Mouse (Mus musculus) erythroblast, embryonic 14.5 days (primary cell): Measurements from ENCODE around the gene Cdk15. TPM values are rescaled to one million over a fixed set of nuclear protein-coding genes. Genes with fewer than 3 reads are reported as not detected.

Experiments
- H3K27me3 ChIP-seq: 2 replicates; pipeline ENCODE4 v1.6.1; 2012; ENCODE audit warnings: inconsistent platforms; ENCODE audit not compliant: control insufficient read depth
- H3K36me3 ChIP-seq: 2 replicates; pipeline ENCODE4 v1.6.1; 2012; ENCODE audit warnings: mild to moderate bottlenecking, inconsistent platforms; ENCODE audit not compliant: control insufficient read depth
- H3K4me1 ChIP-seq: 2 replicates; pipeline ENCODE4 v1.6.1; 2012; ENCODE audit warnings: inconsistent platforms; ENCODE audit not compliant: control insufficient read depth
- H3K4me3 ChIP-seq: replicated peaks from 2 replicates; pipeline ENCODE3; 2012; ENCODE audit warnings: moderate library complexity, mild to moderate bottlenecking, inconsistent platforms
- H3K9me3 ChIP-seq: 2 replicates; pipeline ENCODE4 v1.6.1; 2012; ENCODE audit warnings: low read length, inconsistent platforms, mixed read lengths; ENCODE audit not compliant: control insufficient read depth
- GATA1 ChIP-seq: IDR thresholded peaks from 2 replicates; pipeline ENCODE4 v1.6.1; 2012; ENCODE audit warnings: low read length, inconsistent platforms, mixed read lengths
- TAL1 ChIP-seq: IDR thresholded peaks from 3 replicates; pipeline ENCODE4 v1.6.1; 2012; ENCODE audit warnings: low read length, inconsistent platforms, mixed read lengths
- polyA plus RNA-seq: library from polyadenylated mRNA; stranded (reverse); fragments of >175 nt; gene quantifications from 2 replicates; pipeline ENCODE4 v1.2.3, GENCODE M21; 2012

The Cdk15 gene
- polyA plus RNA-seq, 1 experiment = not detected

DNA sequence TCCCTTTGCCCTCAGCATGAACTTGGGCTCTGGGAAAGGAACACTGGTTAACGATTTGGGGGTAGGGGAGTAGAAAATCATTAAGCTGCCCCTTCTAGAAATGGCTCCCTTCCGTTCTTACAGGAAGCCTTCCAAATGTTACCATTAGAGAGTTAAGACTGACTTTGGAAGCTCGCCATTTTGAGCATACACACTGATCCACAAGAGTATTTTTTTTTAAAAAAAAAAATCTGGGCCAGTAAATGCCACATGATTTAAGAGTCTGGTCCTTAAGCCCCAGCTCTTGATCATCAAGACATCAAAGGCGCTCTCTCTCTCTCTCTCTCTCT is 77.8 kb downstream of the Cdk15 start:
- TF ChIP-seq TAL1 (no peak), GATA1 (no peak)
- no peaks in the 10 kb centered on the region for H3K36me3 ChIP-seq
- H3K4me1 ChIP-seq = no peaks in the 10 kb centered on the region
- H3K4me3 ChIP-seq = no peak overlapping the region
- no peaks in the 10 kb centered on the region for H3K9me3 ChIP-seq
- H3K27me3 ChIP-seq = no peaks in the 10 kb centered on the region

DNA sequence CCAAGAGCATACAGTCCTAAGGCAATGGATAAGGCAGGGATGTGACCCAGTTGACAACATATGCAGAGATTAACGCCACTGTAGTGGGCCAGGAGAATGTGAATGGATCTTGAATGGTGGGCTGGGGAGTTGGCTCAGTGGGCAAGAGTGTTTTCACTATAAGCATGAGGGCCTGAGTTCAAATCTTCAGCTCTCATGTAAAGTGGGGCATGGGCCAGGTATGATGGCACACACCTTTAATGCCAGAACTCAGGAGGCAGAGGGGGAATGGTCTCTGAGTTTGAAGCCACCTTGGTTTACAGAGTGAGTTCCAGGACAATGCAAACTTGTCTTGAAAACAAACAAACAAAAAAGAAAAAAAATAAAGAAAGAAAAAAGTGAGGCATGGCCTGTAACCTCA is 79.5 kb downstream of the Cdk15 start:
- Histone ChIP-seq H3K36me3 (no peaks in the 10 kb centered on the region), H3K4me1 (no peaks in the 10 kb centered on the region), H3K27me3 (peaks cover 5% of the 10 kb centered on the region), H3K9me3 (no peaks in the 10 kb centered on the region), H3K4me3 (no peak overlapping the region)
- no peak for TF ChIP-seq GATA1
- TF ChIP-seq TAL1 = no peak

DNA sequence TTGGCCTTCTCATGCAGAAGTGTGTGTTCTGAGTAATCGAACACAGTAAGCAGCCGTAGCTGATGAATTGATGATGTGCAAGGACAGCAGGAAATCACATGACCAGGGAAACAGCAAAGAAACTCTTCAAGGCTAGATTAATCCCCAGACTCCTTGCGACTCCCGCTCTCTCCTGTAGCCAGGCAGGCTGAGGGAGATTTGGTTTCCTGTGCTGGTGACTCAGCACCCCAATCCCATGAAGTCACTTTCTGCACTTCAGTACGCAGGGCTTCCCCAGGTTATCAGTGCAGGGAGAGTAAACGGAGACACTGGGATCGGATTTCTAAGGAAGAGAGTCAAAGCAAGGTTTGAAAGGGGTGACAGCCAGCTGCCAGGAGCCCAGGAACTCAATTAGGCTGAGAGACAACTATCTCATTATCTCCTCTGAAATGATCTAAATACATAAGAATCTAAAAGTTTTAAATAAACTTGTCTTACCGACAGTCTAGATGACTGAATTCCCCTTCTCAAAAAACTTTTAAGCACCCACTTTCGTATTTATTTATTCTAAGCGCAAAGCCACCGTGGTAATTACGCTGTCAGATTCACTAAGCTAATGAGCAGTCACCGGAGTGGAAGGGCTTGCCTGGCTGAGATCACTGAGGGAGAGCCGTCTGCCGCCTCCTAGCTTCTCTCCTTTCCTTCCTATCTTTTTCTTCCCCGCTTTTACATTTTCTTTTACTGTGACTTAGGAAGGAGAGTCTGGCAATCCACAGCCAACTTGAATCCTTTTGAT is 84.3 kb downstream of the Cdk15 start:
- no peak overlapping the region for H3K4me3 ChIP-seq
- H3K9me3 ChIP-seq = no peaks in the 10 kb centered on the region
- no peaks in the 10 kb centered on the region for H3K36me3 ChIP-seq
- no peak for TF ChIP-seq GATA1
- no peak for TF ChIP-seq TAL1
- H3K4me1 ChIP-seq = no peaks in the 10 kb centered on the region
- peaks cover 8% of the 10 kb centered on the region for H3K27me3 ChIP-seq

DNA sequence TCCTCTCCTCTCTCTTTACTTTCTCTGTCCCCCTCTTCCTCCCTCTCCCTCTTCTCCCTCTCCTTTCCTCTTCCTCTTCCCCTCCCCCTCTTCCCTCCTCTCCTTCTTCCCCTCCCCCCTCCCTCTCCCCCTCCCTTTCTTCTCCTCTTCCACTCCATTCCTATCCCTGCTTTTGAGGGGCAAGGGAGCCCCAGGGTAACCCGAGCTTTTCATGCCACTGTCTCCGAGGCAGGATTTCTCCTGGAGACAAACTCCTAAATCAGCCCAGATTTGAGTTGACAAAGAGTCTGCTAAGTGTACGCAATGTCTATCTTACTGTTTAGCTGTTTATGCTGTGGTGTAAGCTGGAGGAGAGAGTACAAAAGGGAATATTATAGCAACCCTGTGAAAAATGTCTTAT is 85.0 kb downstream of the Cdk15 start:
- TF ChIP-seq GATA1 (no peak), TAL1 (no peak)
- Histone ChIP-seq H3K4me3 (no peak overlapping the region), H3K9me3 (no peaks in the 10 kb centered on the region), H3K36me3 (no peaks in the 10 kb centered on the region), H3K4me1 (no peaks in the 10 kb centered on the region), H3K27me3 (peaks cover 8% of the 10 kb centered on the region)

DNA sequence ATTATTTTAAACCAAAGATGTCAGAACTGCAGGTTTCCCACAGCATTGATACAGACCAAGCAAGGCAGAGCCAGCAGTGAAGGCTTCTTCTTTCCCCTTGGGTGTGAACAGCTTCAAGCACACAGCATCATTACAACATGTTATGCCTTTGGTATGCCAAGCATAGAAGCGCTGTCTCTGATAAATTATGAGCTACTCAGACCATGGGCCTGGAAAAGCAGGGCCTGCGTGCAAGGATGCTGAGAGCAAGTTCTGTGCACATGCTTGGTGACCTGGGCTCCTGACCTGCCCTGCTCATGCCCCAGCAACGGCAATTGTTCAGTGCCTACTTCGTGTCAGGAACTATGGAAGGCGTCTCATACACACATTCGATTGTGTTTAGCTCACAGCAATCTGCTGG is 85.4 kb downstream of the Cdk15 start:
- H3K36me3 ChIP-seq = no peaks in the 10 kb centered on the region
- H3K27me3 ChIP-seq = peaks cover 8% of the 10 kb centered on the region

DNA sequence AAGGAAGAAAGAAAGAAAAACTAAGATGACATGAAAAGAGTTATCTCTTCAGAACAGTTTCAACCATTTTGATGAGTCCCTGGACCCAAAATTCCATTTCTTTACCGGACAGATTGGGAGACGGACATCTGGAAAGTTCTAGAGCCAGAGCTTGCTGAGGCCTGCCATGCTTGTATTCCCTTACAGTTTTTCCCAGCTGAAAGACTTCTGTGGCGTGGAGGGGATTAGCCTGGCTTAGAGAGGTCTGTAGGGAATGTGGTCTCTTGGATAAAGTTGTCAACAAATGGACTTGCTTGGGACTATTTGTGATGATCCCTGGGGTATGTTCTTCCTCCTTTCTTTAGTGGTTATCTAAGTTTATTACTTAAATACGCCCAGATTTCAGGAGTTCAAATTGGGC is 96.0 kb downstream of the Cdk15 start:
- peaks cover 4% of the 10 kb centered on the region for H3K4me1 ChIP-seq
- H3K27me3 ChIP-seq = no peaks in the 10 kb centered on the region
- no peaks in the 10 kb centered on the region for H3K9me3 ChIP-seq
- no peaks in the 10 kb centered on the region for H3K36me3 ChIP-seq
- no peak overlapping the region for H3K4me3 ChIP-seq
- TF ChIP-seq TAL1 (no peak), GATA1 (no peak)

More for the DNA sequence above, 85.4 kb downstream of the Cdk15 start:
- Histone ChIP-seq H3K4me1 (no peaks in the 10 kb centered on the region), H3K4me3 (no peak overlapping the region), H3K9me3 (no peaks in the 10 kb centered on the region)
- no peak for TF ChIP-seq GATA1
- no peak for TF ChIP-seq TAL1

DNA sequence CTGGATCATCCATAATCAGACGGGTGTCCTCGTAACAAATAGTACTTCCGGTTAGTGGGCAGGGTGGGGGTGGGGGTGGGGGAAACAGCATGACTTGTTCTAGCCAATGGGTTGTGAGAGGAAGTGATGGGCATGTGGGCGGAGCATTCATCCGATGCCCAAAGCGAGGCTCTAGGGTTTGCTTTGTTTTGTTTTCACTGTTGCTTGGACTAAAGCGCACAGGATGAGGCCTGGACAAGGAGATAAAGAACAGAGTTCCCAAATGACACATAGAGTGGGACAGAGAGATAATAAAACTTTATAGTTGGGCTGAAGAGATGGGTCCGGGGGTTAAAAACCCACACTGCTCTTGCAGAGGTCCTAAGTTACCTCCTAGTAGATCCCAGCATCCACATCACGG is 98.7 kb downstream of the Cdk15 start:
- H3K4me3 ChIP-seq = no peak overlapping the region
- H3K4me1 ChIP-seq = peaks cover 8% of the 10 kb centered on the region
- H3K9me3 ChIP-seq = no peaks in the 10 kb centered on the region
- no peaks in the 10 kb centered on the region for H3K36me3 ChIP-seq
- TF ChIP-seq TAL1 = no peak
- no peak for TF ChIP-seq GATA1
- H3K27me3 ChIP-seq = no peaks in the 10 kb centered on the region

DNA sequence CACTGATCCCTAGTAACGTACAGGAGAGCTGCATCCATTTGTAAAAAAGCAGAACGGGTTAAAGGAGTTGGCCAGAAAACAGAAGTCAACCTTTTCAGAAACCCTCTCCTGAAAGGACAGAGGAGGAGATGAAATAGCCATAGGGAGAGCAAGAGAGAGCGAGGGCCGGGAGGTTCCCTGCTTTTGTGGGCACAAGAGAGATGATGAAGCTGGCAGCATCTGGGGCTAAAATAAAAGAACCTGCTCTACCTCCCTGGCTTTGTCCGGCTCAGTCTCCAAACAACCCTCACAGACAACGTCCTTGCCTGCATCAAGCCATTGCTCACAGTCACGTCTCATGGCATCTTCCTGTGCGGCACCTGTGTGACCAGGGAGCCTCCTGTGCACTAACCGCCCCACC is 102.4 kb downstream of the Cdk15 start:
- TF ChIP-seq GATA1 (no peak), TAL1 (no peak)
- Histone ChIP-seq H3K9me3 (no peaks in the 10 kb centered on the region), H3K4me1 (peaks cover 16% of the 10 kb centered on the region), H3K27me3 (no peaks in the 10 kb centered on the region), H3K36me3 (no peaks in the 10 kb centered on the region), H3K4me3 (no peak overlapping the region)

DNA sequence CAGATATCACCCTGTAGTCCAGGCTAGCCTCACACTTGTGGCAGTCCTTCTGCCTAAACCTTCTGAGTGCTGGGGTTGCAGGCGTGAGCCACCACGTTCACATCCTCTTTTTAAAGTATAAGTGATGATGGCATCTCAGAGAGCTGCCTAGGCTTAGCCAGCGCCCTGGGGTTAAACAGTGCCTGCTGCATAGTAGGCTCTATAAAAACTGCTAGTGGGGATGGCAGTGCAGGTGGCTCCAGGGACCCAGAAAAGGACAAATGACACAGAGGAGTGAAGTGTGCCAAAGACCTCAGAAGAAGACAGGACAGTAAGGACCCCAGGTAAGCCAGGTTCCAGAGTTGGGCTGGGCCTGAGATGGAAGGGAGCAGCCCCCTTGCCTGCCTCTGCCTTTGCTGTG is 104.1 kb downstream of the Cdk15 start:
- Histone ChIP-seq H3K4me1 (peaks cover 11% of the 10 kb centered on the region), H3K4me3 (no peak overlapping the region), H3K36me3 (no peaks in the 10 kb centered on the region), H3K9me3 (no peaks in the 10 kb centered on the region), H3K27me3 (no peaks in the 10 kb centered on the region)
- TF ChIP-seq TAL1 (no peak), GATA1 (no peak)

DNA sequence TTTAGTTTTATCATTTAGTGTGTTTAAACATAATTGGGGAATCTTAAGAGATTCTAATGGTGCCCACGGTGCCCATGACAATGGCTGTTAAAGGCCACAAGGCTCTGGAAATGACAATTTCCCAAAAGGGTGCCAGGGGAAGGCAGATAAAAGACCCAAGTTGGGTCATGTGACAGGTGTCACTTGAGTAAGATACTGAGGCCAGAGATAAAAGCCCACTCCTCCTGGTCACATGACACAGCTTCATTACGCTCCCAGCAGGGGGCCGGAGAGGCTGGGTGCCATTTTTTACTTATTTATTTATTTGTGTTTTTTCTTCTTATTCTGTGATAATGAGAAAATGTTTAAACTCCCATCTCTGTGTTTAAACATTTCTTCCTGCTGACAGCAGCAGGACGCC is 104.8 kb downstream of the Cdk15 start:
- no peak overlapping the region for H3K4me3 ChIP-seq
- H3K27me3 ChIP-seq = no peaks in the 10 kb centered on the region
- no peaks in the 10 kb centered on the region for H3K9me3 ChIP-seq
- H3K36me3 ChIP-seq = no peaks in the 10 kb centered on the region
- no peak for TF ChIP-seq TAL1
- TF ChIP-seq GATA1 = no peak
- H3K4me1 ChIP-seq = peaks cover 11% of the 10 kb centered on the region
